Mouse (Mus musculus): Measurements from ENCODE around the gene Mmd.

Mmd gene

DNA sequence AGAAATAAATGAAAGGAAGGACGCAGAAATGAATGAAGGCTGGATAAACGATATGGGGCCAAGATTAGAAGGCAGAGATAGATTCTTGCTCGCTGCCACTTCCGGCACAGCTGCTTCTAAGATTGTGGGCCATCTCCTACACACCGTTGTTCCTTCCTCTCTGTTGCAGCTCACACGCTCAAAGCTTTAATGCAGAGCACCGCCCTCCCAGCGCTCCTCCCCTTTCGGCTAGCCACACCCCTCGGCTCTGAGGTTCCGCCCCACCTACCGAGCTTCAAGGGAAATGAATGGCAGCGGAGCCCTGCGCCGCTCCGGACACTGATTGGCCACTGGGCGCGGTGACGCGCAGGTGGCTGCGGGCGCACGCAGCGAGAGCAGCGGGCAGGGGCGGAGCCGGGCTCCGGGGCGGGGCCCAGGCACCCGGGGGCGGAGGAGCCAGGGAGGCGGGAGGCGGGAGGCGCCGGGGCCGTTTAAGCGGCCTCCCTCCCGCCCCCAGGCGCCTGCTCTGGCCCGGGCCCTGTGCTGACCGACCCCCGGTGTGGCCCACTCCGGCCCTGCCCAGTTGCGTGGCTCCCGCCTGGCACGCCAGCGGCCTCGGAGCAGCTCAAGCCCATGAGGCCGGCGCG, at the start of gene Mmd:
Gene Mmd (plus strand): TSS at position 432 of the 626 bp plus-strand sequence.
- peak; percentile 97 to 99 for DNase-seq

DNA sequence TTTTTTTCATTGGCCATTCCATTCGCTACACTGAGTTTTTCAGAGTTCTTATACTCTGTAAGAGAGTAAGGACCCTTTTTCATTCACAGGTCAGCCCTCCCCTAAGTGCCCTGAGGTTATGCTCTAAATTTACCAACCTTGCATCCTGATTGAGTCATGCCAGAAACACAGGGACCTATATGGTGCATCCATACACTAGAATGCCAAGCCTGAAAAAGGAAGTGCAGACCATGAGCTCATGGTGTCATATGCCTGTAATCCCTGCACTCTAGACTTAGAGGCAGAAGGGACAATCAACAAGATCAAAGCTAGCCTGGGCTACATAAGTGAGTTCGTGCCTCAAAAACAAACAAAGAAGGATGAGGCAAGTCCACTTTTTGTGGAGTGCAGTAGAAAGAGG, 48.4 kb upstream of the Mmd start:
- no peak for DNase-seq

DNA sequence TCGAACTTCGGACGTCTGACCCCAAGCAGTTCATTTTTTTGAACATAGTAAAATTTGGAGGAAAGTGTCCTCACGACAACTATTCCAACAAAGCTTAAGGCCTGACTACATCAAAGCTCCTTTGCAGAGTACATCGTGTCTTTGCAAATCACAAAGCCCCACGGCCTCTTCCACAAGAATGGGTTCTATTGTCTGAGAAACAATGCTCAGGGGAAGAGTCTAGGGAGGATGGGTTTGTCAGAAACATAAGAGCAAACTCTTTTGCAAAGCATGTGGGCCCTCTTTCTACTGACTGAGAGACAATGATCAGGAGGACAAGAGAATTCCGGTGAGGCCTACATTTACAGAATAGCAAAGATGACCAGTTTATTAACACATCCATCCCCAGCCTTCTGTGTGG, 35.0 kb upstream of the Mmd start:
- DNase-seq, result no peak

DNA sequence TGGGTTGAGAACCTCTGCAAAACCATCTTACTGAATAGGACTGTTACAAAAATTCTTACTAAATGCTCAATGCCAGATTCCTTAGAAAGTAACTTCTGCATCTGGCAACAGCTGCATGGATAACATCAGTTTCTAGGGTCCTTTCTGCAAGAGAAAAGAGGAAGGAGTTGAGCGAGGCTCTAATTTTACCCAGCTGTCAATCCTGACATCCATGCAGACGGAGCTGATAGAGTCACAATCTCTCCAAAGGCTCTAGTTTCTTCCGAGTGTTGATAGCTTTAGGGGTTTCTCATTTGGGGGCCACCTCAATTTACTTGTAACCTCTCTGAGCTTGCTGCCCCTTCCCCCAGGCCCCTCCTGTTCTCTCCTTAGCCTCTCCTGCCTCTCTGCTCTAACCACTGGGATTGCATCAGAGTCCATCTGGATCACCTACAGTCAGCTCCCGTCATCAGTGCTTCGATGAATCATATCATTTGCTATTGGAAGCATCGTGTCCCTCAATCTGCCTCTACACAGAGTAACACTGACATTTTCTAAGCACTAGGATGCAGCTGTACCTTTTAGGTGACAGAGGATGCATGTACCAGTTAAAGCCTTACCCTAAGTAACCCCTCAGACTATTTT, 29.1 kb upstream of the Mmd start:
- no peak for DNase-seq

DNA sequence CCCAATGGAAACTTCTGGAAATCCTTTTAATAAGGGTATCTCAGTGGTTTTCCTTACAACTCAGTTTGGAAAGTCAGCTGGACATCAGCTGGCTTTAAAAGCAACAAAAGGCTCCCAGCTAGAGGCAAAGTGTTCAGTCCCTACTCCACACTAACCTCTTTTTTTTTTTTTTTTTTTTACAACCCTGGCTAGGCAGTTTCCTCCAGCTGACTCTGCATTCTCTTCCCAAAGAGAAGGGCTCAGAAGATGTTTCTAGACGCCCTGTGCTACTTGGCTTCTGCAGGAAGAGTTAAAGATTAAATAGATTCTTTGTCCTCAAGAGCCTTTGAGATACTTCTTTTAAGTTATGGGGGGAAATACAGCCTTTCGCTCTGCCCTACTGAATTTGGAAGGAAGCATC, 28.5 kb upstream of the Mmd start:
- no peak for DNase-seq

DNA sequence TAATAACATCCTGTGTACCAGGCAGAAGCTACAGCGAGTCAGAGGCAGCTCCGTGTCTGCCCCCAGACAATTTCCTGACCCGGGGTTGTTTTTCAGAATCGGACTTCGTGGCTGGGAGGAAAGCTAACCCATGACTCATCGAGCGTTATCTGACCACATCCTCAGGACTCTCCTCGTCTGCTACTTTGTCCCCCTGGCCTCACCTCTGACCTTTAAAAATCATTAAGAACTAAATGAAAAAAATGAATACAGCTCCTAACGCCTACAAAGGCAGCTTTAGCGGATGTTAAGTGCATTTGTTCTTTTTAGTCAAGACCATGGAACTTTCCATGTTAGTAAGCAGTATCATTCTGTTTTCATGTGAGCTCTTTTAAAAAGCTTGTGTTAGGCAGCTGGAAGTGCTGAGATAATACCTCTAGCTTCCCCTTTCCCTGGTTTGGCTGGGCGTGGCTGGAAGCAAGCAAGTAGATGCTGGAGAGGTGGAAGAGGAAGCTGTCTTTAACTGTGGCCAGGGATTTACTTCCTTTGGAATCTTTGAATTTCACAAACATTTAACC, 24.3 kb upstream of the Mmd start:
- peak; percentile 47 to 73 for DNase-seq

DNA sequence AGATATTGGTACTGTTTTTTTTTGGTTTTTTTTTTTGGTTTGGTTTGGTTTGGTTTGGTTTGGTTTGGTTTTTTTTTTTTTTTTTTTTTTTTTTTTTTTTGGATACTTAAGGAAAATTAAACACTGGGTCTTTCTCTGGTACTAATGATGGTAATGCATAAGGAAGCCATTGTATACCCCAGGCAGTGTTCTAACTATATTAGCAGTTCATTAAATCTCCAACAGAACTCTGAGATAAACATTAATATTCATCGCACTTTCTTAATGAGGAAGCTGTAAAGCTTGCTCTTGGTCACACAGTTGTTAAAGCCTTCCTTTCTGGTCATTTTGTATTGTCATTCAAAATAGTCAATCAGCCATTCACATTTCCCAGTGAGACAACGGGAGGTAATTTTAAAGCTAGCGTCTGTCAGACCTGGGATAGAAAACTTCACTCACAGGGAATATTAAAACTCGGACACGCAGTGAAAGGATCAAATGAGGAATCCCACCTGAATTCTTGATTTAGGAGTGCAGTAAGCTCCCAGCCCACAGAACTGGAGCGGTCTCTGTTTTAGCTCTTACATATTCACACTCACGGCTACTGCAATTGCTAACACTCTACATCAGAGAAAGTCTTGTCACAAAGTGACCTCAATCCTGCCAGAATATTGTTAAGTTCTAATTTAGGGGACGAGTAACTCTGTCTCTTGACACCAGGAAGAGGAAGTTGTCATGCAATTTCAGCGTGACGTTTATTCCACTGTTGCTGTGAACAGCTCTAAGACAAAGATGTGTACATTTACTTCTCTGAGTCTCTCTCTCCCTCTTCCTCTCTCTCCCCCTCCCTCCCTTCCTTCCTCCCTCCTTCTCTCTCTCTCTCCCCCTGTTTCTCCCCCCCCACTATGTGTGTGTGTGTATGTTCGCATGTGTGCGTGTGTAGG, 22.0 kb upstream of the Mmd start:
- DNase-seq, result no peak

DNA sequence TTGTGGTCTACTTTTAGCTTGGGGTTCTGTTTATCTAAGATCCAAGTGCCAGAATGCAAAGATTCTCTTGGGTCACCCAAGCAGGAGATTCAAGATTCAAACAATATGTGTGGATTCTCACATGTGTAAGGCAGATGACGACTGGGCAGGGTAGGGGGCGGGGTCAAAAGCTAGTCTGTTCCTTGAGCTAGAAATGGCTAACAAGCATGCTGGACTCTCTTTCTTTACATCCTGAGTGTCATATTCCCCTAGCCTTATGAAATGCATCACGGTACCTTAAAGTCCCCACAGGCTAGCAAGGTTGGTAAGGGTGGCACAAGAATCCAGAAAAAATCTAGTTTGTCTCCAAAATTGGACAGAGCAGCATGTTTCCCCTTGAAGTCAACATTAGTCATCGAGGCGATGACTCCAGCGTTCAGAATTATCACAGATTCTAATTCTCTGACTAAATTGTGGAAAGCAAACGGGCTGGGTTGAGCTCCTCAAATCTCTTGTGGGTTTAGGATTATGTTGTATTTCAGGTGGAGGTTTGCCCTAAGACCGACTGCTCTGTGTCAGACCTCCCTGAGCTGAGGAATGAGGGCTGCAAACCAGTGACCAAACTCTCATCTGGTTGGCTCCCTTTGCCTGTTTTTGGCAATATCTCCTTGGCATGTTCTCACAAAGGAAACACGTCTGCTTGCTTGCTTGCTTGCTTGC, 20.9 kb upstream of the Mmd start:
- no peak for DNase-seq

DNA sequence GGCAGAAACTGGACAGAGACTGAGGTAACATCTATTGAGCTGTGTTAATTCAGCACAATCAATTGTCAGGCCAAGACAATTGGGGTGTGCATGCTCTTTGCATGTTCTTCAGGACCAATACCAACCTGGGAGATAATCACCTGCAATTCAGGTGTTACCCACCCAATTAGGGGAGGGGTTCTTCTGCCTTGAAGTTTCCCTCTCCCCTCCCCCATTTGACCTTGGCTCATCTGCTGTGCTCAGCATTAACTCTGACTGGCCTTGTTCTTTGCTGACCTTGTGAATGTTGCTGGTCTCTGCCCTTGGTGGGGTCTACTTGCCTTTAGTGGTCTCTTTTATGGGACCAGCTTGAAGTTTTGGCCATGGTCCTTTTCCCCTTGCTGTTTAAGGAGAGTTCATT, 19.5 kb upstream of the Mmd start:
- no peak for DNase-seq

DNA sequence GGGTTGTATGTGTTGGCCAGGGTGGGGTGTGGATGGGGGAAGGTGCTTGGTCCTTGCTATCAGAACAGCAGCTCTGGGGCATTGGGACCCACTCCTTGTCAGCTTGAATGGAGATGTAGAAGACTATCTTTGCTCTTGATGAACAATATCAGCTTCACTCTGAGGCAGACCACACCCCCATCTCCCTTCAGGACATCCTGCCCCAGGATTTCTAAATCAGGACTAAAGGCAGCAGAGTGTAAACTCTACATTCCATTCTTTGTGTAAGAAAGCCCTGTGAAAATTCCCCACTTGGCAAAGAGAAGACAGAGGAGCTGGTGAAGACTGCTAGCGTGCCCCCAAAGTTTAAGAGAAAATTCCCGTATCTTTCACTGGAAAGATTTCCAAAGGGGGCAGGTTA, 18.6 kb upstream of the Mmd start:
- peak; percentile 39 to 60 for DNase-seq

DNA sequence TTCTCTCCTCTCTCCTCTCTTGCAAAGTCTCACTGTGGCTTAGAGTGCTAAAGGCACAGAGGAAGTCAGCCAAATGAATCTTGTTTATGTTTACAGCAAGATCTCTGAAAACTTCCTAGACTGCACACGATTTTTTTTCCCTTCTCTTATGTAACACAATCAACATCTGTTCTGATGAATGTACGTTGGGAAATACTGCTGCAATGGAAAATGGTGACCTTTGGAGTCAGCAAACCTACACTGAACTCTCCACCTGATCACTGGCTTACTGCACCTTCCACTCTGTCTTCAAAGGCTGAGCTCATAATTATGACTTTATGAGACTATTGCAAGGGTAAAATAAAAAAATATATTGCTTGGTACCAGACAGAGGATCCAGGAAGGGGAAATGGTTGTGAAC, 17.6 kb upstream of the Mmd start:
- DNase-seq, result no peak

DNA sequence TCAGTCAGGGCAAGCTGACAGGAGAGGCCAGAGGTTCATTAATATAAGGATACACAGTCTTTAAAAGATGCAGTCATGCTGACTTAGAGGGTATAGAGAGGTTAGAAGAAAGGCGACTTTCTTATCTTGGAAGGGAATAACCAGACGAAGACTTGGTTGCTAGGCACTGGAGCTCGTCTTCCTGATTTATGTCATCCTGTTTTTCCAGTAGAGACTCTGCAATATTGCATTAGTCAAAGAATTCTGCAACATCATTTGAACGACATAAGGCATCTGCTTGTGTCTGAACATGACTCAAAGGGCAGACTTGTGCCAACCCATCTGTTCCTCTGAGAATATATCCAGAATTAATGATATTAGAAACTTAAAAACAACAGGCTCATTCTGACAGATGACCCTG, 16.6 kb upstream of the Mmd start:
- no peak for DNase-seq

DNA sequence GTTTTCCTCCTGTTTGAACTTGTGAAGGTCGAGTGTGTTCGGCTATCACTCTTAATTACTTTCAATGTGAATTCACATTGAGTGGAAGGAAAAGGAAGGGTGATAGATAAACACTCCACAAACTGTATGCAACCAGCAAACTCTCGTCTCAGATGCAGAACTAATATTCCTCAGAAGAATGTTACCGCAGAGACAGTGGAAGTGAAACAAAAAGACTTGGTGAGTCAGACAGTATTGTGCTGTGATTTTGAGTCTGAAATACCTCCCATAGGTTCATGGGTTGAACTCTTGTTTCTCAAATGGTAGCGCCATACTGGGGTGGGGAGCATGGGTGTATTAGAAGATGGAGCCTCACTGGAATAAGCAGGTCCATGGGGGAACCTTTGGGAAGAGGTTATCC, 14.0 kb upstream of the Mmd start:
- DNase-seq, result no peak

DNA sequence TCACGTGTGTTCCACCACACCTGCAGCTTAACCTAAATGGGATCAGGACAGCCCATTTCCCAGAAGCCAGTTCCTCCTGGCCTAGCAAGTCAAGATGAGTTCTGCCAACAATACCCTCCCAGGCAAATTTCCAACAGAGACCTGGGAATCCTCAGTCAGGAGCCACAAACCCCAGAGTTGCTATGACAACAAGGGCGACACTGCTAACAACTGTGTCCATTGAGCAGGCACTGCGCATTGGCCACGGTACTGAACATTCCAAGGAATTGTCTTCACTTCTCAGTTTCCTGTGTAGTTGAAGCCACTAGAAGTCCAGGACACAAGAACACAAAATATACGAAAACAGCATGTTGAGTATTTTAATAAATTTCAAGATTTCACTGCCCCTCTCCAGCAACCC, 11.6 kb upstream of the Mmd start:
- DNase-seq, result no peak

DNA sequence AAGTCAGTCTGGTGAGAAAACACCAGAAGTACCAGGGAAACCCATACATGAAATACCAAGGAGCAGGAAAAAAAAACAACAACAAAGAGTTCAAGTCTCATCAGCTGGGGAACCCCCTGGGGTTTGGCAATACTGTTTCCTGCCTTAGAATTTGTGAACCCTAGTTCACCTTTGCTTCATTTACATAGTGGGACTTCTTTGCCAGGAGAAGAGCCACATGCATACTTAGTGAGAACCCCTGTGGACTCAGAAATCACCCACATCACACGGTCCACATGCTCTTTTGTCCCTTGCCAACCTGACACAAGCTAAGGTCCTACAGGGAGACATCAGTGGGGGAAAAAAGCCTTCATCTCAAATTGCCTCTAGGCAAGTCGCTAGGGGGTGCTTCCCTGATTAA, 10.6 kb upstream of the Mmd start:
- DNase-seq, result no peak

DNA sequence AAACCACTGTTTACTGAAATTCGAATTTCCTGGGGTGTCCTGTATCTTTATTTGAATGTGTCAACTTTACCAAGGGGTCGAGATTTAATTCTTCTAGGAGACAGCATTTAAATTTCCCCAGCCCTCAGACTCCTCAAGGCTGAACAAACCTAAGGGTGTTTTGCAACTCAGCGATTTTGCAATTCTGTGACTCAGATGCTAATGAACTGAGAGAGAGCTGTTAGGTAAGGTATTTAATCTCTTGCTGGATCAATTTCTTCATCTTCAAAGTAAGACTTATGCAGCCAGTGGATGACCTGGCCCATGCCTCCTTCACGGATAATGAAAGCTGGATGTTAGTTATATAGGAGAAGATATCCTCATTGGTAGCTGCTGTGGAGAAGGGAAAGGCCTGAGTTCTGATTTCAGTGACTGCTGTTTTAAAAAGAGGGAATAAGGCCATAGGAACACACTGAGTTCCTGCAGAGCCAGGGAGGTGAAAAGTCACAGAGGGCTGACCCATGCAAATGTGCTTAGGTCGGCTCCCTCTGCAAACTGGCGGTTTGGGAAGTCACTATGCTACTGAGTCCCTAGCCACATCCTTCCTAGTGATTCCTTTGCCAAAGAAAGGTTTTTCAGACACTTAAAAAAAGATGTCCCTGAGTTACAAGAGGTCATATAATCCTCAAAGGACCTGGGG, 8.5 kb upstream of the Mmd start:
- DNase-seq, result peak; percentile 35 to 58

DNA sequence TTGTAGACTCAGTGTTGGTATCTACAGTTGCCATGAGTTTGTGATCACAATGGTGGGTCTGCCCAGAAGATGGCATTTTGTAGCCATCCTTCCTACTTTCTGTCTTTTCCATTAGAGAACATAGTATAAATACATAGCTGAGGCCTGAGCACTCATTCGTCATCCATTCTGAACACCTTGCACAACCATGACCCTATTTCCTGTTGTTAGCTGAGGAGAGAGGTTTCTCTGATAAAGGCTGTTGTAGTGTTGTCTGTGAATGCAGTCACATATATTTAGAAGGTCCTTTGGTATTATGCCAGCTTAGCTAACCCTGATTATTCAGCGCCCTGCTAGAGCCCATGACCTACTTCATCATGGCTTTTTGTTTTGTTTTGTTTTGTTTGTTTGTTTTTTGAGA, 7.4 kb upstream of the Mmd start:
- no peak for DNase-seq

DNA sequence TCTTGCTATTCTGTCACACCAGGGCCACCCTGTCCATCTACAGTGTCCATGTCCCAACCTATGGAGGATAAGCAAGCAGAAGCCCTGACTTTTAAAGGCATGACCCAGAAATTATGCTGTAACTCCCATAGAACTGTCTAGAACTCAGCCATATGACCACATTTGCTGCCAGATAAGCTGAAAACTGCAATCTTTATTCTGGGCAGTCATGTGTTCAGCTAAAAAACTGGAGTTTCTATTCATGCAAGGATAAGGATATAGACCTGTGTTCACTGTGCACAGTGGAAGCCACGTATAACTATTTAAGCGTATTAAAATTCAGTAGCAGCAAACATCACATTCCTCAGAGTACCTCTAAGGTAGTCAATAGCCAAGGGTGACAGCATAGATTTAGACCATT, 6.0 kb upstream of the Mmd start:
- no peak for DNase-seq

DNA sequence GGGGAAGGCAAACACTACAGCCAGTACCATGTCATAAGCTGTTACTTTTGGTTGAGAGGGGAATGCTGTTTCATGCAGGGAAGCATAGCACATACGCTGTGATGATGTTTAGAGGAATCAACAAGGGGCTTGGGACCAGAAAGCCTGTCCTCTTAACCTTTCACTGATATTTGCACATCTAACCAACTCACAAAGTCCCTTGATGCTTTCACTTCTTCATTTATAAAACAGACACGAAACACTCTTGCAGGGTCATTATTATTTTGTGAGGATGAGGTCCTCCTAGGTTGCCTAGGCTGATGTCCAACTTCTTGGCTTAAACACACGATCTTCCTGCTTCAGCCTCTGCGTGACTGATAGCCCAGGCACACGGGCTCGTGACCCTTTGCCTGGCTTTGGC, 3.6 kb upstream of the Mmd start:
- DNase-seq, result no peak

DNA sequence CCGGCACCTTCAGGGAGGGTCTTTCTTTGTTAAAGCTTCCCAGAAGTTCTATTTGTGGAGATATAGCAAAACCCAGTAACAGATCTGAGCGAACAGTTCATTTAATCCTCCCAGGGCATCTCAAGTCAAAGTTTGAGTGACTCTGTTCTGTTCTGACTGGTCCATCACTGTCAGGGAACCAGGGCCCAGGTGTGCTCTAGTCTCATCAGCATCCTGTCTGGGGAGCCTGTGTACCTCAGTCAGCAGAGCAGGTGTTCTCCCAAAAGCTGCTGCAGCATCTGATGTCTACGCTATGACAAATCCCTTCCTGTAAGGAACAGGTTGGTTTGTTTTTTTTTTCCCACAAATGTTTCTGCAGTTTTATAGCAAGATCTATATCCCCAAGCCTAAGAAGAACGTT, 2.6 kb upstream of the Mmd start:
- no peak for DNase-seq

DNA sequence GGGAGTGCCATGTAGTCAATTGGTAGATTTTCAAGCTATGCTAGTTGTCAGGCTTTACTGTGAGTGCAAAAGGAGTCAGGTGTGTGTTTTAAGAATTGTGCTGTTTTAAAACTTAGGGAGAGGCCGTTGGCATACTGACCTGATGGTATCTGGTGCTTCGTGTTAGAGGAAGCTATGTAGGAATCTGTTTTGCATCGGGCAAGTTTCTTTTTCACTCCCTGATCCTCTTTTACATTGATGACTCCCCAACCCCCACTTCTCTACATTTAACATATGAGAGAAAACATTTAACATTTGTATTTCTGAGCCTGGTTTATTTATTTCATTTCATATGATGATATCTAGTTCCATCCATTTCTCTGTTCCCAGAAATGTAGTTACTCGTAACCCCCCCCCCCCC, 1.5 kb upstream of the Mmd start:
- DNase-seq, result no peak

DNA sequence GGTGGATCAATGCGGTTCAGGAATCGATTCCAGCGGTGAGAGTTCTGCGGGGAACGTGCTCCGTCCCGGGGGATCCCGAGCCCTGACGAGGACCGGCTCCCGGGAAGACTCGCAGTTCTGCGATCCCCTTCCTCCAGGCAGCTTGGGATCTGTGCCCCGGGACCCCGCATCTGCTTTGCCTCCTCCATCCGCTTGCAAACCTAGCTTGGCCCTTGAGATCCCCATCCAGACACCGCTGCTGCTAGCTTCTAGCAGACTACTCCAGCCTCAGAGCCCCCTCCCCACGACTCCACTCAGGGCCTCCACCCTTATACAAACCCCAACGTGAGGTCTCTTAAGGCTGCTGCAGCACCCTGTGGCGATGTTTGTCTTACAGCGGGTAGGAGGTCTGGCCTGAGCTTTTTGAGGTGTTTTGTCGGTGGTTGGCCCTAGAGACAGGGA, 465 bp downstream of the Mmd start:
- DNase-seq, result peak in 1 of 2 experiments; percentile 35

Data from kidney, postnatal 25 days (tissue).